Mouse (Mus musculus) B cell, adult 2 months (primary cell): ENCODE measurements at regions not wholly inside any gene's neighbourhood (a gene's known extent, or its start where the extent isn't known, plus 50 kb on each side); places are given as distances from the start of the nearest gene placed in this dataset.

Source experiments
- DNase-seq, 2 experiments: peaks; one replicate each; pipeline ENCODE4 v3.0.0; 2022

DNA sequence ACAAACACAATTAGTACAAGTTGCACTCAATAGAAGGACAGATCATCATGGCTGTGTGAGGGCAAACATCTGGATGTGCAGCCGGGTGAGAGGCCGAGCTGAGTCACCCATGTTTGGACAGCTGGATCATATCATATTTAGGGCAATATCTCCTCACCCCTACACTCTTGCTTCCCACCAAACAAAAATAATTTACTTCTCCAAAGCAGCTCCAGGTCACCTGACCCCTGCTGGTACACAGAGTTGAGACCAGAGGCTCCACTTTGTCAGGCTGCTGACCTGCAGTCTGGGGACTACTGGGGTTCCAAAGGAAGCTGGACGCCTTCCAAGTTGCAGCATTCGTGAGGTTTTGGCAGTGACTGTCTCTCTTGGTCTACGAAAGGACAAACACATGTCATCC is 186.3 kb downstream of the Usp46 start:
- DNase-seq, result no peak

DNA sequence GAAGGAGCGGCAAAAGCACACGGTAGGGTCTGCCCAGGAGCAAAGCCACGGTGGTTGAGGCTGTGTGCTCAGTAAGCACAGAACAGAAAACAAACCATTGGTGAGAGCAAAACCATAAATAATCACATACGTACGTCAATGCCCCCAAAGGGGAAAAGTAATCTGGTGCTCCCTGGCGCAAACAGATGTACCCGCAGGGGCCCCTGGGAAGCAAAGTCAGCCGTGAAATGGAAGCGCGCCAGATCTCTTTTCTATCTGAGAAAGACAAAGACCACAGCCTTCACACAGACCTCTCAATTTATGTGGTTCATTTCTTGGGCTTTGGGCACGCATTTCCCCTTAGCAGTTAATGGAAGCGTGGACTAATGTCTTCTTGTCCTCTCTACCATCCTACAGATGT is 183.2 kb downstream of the Usp46 start:
- DNase-seq, result no peak

DNA sequence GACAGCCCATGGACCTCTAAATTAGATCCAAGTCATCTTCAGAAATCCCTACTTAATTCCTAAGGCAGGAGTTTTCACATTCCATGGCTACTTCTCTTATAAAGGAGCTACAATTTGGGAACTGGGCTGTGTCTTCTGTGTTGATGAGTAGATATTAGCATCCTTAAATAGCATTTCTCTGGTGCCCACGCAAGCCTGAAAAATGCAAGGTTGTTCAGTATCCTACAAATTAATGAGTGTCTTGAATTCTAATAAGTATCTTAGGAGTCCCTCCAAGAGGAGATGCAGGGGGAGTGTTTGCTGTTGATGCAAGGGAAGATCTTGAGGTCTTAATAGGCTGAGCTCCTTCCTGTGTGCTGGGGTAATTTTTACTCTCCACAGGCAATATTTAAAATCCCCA is 182.5 kb downstream of the Usp46 start:
- no peak for DNase-seq

DNA sequence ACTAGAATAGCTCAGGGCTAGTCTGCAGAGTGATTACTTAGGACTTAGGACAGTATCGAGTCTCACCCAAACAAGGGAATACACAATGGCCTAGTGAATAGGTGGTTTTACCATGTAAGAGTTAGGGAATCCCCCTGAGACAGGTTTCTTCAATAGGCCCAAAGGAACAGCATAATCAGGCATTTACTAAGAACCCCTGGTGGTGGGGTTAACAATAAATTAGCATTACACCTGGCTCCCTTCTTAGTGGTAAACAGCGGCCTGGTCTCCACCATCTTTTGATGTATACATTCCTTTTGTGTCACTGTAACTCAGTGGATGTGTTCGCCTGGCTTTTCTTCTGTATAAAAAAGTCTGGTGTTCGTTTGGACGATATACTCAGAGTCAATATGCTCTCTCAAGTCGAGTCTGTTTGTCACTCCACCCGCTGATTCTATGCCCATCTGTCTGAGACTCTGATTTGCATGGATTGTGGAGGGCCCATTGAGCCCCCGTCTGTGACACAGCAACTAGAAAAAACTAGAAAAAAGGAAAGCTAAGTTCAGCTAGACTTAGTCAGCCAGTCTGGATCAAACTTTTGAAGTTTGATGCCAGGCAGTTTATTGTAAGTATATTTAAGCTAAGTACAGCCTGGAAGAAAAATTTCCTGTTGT is 180.8 kb downstream of the Usp46 start:
- no peak for DNase-seq

DNA sequence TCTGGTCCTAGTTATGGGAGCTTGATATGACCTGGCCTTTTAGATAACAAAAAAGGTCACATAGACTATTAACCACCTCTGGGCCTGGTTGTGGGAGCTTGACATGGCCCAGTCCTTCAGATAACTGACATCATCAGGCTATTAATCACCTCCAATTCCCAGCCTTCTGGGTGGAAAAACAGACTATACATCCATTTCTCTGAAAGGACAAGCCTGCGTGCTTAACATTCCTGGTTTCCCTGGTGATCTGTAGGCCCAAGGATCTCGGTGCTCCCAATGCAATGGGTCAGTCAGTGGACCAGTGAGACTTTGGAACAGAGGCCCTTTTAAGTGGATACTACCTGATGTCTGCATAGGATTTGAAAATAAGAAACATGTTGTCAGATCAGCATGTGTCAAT is 179.8 kb downstream of the Usp46 start:
- DNase-seq, result no peak

DNA sequence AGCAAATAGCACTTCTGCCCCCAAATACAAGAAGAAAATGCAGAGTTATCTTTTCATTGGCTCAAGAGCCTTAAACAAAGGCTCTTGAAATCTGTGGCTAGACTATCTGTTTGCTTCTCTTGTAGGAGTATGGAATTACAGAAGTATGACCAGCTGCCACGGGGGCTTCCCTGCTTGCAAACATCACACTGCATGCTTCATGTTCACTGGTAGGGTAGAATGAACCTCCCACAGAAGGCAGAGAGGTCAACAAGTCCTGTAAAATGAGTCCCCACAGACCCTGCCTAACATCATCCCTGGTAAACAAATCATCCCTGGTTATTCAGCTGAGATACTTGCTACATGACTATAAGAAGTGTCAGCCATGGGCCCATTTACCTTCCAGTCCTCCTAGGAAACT is 178.9 kb downstream of the Usp46 start:
- DNase-seq, result no peak

DNA sequence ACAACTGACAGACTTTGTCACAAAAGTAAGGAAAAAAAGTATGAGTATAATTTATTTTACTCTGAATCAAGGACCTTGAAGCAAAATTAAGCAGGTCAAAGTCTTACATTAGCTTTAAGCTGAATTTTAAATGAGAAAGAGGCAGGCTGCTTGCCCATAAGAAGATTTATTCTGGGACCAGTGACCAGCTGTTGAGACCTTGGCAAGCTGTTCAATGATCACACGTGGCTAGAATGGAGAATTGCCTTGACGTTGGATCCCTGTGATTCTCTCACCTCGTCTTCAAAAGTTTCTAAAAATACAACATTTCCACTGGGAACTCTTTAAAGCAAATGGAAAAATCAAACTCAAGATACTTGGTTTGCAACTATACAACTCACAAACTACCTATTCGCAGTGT is 177.3 kb downstream of the Usp46 start:
- DNase-seq, result no peak

DNA sequence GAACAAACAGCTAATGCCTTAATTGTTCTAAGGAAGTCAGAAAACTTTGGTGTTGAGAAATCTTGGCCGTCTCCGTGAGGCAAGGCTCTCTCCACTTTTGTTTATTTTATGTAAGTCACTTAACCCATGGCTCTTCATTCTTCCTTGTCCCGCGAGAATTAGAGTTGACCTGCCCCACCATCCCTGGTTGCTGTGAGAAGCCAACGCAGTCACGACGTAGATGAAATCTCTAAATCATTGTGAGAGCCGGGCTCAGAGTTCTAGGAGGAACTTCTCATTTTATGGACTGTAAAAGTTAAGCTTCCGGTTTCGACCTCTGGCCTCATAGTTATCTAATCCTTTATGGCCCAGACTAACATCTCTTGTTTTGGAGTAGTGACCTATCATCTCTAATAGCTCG is 176.6 kb downstream of the Usp46 start:
- no peak for DNase-seq

DNA sequence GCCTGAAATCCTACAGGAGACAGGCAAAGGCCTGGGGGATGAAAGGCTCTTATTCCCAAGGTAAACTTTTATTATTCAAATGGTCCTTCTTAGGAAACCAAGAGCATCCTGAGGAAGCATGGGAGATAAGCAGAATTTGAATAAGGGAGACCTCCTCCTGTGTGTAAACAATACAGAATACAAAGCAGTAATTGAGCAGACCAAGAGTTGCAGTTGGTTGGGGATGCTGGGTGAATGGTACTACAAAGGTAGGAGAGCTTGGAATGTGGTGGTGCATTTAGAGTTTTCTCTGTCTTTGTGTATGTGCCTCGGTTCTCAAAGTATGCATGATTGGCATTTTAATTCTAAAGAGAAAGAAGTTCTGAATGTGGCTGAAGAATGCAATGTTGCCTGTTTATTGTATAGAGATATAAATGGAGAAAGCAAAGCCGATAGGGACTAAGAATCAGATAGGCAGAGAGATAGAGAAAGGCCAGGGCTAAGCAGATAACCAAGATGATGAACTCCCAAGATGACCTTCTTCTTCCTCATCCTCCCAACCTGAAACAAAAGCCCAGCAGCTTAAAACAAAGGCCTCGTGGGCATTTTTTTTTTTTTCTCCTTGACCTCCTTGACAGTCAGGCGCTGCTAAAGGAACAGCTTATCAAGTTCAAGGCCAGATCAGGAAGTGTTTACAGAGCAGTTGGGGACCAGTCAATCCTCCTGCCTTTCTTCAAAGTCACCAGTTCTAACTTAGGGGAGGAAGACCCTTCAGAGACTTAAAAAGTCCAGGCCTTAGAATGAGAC is 175.6 kb downstream of the Usp46 start:
- DNase-seq, result no peak

DNA sequence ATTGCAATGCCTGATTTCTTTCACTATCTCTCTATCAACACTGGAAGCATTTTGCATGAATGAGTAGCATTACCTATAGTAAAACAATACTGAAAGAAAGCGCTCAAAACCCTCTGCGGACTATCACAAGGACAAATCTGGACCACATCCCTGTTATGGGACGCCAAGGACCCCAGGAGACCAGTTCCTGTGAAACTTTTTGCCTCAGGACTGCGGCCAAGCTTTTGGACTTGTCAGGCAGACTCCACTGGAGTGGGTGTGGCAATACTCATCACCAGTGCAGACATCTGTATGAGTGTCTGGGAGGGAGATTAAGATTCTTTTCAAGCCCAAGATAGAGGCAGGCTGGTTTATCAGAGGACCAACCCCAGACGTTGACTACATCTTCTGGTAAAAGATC is 173.0 kb downstream of the Usp46 start:
- no peak for DNase-seq

DNA sequence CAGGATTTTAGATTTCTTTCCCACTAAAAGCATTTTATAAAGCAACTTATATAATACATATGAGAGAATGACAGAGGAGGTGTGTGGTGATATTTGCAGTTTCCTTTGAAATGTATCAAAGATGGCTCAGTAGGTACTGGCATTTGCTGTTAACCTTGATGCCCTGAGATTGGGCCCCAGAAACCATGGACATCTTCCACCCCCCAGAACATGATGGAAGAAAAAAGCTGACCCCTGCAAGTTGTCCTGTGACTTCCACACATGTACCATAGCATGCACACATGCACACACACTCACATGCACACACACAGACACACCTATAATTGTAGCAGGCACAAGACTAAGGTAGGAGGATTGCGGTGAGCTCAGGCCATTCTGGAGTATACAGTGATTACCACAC is 171.4 kb downstream of the Usp46 start:
- no peak for DNase-seq

DNA sequence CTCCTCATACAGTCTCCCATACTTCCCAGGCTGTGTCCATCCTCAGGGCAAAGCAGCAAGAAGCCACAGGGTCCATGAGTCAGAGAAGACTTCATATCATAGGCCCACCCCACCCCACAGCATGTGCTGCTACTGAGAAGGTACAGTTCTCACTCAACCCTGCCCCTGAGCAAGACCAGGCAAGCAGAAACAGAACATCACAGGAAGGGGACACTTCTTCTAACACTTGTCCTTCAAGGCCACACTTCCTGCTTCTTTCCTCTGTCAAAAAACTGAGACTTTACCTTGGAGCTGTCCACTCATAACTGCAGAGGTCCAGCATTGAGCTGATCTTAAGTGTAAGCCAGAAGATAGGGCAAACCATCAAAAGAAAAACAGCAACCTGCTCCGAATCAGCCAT is 166.6 kb downstream of the Usp46 start:
- DNase-seq, result no peak

DNA sequence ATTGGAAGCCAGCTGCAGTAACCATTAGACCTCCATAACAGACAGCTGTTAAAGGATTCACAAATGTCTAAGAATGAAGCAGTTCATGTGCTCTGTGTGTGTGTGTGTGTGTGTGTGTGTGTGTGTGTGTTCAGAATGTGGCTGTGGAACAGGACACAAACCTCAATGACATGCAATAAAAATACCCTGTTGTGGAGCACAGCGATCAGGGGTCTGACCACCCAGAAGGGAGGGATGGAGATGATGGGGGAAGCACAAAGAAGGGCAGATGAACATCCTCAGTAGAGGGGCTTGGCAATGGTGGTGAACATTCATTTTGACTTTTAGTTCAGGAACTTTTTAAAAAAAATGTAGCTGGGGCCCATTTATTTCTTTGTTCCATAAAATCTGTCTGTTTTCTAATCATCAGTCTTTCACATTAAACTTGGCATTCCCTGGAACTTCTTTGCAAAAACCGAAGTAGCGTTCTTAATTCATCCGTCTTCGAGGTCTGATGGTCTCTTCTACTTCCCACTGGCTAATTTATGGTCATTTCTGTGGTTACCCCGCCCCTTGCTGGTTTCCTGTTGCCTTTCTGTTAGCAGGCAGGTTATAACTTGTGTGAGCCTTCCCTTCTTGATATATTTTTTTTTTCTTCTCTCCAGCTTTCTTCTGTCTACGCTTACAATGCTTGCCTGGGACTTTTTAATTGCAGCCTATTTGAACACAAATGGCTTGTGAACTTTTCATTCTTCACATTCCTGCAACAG is 165.6 kb downstream of the Usp46 start:
- no peak for DNase-seq

DNA sequence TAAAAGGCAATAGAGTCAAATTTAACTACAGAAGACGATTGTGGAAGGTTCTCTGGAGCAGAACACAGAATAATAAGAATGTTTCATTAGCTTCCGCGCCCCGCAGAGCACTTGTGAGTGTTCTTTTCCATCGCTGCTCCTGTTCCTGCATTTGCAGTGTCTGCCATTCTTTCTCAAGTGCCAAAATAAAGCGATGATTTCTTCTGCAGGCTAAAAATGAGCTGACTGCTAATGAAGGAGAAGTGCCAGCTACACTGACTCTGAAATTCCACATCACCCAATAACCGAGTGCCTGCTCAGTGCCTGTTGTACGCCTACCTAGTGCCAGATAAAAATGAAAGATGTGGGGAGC is 165.0 kb downstream of the Usp46 start:
- no peak for DNase-seq

DNA sequence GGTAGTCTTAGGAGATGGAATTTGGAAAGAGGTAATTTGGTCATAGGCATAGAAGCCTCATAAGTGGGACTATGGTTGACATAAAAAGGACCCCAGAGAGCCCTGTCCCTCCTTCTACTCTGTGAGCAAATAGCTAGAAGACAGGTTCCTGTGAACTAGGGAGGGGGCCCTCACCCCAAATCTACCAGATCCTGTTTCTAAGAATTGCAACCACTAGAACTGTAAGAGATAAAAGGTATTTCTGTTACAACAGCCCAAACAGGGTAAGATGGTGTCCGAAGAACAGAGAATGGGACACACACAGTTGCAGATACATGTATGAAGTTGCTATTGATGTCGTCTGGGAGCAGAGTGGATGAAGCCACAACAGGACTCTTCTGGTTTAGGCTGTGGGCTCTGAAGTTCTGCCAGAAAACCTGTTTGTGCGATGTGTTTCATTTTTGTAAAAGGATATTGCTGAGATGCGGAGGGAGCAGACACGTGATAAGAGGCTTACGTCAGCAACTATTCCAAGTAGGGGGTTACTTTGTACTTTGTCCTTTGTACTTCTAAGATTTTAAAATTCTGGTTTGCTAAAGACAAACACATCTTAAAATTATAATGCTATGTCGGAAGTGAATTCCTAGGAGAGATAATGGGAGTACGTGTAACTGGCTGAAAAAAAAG is 164.0 kb downstream of the Usp46 start:
- DNase-seq, result no peak

DNA sequence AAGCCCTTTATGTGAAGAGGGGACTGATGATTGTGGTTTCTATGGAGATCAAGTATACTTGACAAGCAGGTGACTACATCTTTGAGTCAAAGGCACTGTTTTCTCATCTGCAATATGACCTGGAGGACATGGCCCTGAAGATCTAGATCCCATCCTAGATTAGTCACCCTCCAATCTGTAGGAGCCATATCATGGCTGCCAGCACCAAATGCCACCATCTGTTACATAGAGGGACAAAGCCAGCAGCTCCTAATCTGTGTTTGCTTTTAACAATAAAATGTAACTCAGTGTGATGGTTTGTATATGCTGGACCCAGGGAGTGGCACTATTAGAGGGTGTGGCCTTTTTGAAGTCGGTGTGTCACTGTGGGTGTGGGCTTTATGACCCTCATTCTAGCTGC is 156.1 kb downstream of the Usp46 start:
- no peak for DNase-seq

DNA sequence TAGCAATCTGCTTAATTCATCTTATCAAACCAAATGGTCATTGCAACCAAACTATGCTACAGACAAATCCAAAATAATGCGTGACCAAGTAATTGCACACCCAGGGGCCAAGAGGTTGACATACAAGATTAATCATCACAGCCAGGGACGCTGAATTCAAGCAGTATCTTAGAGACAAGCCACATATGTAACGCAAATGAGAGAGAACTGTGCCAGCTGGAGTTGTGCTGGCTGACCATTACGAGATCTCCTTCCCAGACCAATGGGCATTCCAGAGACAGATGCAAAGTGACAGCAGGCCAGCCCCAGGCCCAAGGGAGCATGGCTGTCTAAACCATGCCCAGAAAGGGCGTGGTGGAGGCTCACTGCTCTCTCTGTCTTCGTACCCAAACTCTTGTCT is 155.1 kb downstream of the Usp46 start:
- DNase-seq, result no peak

DNA sequence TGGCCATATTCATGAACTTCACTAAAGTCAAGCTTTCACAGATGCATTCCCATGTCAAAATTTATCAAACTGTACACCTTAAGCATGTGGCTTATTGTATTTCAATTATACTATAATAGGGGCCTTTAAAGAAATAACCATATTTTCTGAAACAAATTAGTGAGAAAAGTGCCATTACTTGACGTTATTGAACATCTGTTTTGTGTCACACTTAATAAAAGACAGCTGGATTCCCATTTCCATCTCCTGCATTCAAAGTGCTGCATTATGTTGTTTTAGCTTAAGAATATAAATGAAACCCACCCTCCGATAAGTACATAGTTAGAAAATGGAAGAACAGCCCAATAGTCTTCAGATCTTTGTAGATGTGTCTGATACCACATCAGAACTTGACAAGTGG is 150.2 kb downstream of the Usp46 start:
- no peak for DNase-seq

DNA sequence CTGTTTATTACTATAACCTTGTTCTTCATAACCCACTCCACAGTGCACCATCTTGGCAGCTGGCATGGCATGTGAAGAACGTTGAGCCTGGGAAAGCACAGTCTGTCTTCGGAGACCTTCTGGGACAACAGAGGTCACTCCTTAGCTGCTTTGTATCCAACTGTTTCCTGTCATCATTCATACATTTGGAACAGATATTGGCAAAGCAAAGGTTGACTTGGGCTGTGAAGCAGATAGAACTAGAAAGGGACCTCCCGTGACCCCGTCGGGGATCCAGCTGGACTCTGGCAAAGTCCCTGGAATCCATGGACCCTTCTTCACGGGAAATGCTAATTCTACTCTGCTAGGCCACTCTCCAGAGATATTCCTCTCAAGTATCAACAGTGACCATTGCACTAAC is 148.3 kb downstream of the Usp46 start:
- no peak for DNase-seq

DNA sequence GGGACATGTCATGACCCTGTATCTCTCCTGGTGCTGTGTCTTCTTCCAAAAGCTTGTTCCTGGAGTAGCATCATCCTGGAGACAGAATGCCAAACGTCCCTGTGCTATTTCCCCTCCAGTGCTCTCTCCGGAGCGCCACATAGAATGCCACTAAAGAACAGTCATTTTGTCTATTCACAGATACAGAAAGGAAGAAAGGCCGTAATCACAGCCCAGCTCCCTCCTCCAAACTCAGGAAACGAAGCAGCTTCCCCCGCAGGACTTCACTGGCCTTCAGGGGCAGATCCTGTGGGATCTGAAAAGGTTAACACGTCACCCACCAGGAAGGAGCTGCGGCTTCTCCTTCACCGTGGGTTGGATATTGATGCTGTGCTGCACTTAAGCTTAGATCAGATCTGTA is 140.7 kb downstream of the Usp46 start:
- DNase-seq, result no peak

DNA sequence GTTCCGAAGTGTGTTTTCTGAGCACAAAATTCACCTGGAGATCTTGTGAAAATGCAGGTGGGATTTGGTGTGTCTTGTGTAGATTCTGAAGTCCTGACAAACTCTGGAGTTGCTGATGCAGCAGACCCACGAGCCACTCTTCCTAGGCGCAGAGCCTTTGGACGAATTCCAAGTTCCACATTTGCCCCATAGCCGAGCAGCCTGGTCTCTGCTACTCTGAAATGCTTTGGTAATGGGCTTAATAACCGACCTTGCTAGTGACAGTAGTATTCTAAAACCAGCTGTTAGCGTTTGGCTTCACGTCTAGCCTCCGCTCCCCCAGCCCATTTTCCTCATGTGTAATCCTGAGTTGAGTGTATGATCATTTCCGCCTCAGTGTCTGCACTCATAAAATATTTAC is 139.5 kb downstream of the Usp46 start:
- no peak for DNase-seq

DNA sequence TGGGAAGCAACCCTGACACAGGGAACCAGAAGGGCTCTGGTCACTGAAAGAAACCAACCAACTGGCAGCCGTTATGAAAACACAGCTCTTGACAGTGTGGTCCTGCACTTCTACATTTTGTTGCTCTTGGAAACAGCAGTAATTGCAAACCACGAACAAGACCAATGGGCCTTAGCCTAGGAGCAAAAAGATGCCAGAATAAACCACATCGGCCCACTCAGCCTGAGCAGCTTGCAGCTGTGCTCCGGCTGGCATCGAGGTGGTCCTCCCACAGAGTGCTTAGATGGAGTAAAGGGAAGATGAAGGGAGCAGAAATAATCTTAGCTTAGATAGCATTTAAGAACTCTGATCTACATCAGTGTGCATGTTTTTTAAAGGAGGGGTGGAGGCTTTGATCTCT is 138.0 kb downstream of the Usp46 start:
- DNase-seq, result no peak

DNA sequence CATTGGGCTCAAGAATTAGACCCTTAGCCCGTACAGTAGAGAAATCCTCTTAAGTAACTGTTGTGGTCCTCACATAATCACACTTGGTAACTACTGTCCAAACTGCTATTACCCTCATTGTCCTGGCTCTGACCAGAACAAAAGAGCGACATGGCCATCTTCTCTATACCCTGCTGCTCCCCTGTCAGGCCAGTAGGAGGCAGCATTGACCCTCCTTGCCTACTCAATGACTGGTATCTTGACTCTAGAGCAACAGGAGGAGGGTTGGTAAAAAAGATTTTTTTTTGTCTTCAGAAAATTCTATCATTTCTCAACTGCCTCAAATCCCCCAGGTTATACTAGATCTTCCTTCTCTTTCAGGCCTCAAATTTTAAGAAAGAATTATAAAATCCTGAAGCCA is 130.4 kb downstream of the Usp46 start:
- peak; percentile 29 to 38 for DNase-seq

DNA sequence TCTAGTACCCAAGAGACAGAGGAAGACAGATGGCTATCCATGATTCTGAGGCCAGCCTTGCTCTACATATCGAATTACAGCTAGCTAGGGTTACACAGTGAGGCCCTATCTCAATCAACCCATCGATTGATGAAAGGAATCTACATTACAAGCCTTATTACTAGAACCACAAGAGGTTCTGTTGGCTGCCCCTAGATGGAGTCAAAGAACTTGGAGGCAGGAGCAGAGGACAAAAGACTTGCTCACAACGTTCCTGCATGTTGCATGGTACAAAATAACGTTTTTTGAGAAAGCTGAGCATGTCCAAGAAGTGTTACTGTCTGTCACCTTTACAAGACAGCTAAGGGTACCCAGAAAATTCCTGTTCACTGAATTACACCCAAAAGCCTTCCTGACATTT is 129.8 kb downstream of the Usp46 start:
- no peak for DNase-seq
